Mouse (Mus musculus) liver, adult 2 months (tissue): ENCODE measurements around the gene Pip5k1a.

Experiments used
- CTCF ChIP-seq: fragments of 200-500 bp; IDR thresholded peaks from 2 replicates; pipeline ENCODE4 v1.5.1; 2011; ENCODE audit warnings: low read depth, low read length, control low read depth
- POLR2A ChIP-seq: fragments of 200-500 bp; IDR thresholded peaks from 2 replicates; pipeline ENCODE4 v1.6.1; 2011; ENCODE audit warnings: low read length, control low read depth; ENCODE audit not compliant: insufficient read depth; ENCODE audit errors: extremely low read depth

DNA sequence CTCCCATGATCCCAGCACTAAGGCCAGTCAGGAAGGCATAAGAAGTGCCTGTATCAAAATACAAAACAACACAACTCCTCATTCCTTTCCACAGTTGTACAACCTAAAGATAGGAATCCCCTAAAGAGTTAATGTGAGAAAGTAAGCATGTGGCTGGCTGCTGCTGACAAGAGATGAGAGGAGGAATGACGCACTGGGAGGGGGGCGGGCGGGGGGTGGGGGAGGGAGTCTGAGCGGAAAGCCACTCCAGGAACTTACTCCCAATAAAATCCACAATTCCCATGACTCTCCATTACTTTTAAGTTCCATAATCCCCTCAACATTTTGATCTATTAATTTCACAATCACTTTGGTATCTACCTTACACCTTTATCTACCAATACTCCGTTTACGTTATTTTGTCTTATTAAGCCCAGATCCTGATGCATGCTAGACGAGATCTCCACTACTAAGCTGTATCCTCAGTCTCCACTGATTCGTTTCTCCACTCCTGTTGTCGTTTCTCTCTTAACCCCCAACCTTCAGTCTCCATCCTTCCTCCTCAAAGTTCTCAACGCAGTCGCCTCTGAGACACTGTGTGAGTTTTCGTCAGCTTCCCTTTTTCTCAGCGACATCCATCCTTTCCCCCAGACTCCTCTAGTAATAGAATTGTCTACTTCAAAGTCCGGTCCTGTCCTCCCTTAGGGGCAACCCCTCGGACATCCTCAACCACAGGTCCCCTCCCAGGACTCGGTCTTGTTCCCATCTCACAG lies 968 bp downstream of the Pip5k1a start:
- TF ChIP-seq CTCF (no peak), POLR2A (no peak)
